Mouse (Mus musculus): ENCODE data around the gene Ubtd1. TPM values are rescaled to one million over a fixed set of nuclear protein-coding genes. Genes with fewer than 3 reads are reported as not detected.

Ubtd1 gene
- polyA plus RNA-seq, 1 experiment from 2014 or later, result 14.5 TPM

DNA sequence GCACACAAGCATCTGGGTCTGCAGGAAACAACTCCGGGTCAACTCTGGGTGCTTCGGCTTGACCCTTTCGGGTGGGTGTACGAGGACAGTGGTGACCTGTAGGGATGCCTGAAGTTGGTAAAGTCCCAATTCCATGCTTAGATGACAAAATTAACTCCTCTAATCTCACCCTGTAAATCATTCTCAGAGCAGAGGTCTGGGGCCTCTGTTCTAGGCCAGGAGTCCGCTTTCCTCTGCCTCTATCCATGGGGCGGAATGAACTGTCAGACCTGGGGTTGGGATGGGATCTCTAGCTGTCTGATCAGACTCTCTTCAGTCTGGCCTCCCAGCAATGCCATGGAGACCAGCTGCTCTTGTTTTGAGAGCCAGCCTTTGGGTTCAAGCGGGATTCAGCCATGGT lies 79.9 kb downstream of the Ubtd1 start:
- Histone ChIP-seq H3K4me1 (replicated peaks; ENCODE audit: control insufficient read depth, insufficient read depth, low read length) (no peaks in the 10 kb centered on the region), H3K36me3 (ENCODE audit: control insufficient read depth, insufficient read depth, low read length) (no peaks in the 10 kb centered on the region), H3K9ac (ENCODE audit: low read length) (no peak overlapping the region), H3K4me3 (ENCODE audit: low read length) (no peak overlapping the region), H3K9me3 (ENCODE audit: control insufficient read depth, low read length) (no peaks in the 10 kb centered on the region), H3K4me2 (ENCODE audit: low read depth, low read length) (no peak overlapping the region), H3K27ac (ENCODE audit: low read length) (no peak overlapping the region), H3K27me3 (ENCODE audit: control insufficient read depth, insufficient read depth, low read depth, low read length) (no peaks in the 10 kb centered on the region)
- ATAC-seq (ENCODE audit: low read depth), result no peak
- WGBS, result 88% methylated on average over 7 of the region's 7 CpGs

- H3K9me3 ChIP-seq (ENCODE audit: control insufficient read depth, low read length), result no peaks in the 10 kb centered on the region
- no peaks in the 10 kb centered on the region for H3K36me3 ChIP-seq (ENCODE audit: control insufficient read depth, insufficient read depth, low read length)
- no peak overlapping the region for H3K9ac ChIP-seq (ENCODE audit: low read length)
- WGBS, result 77% methylated on average over 11 of the region's 11 CpGs
- H3K4me3 ChIP-seq (ENCODE audit: low read length), result no peak overlapping the region
- H3K4me2 ChIP-seq (ENCODE audit: low read depth, low read length), result peak overlapping the region; percentile 29; the same call in 1 of the 2 replicates
- H3K27me3 ChIP-seq (ENCODE audit: control insufficient read depth, insufficient read depth, low read depth, low read length), result no peaks in the 10 kb centered on the region
- ATAC-seq (ENCODE audit: low read depth), result peak; percentile 31; the same call in 1 of the 2 replicates
- H3K27ac ChIP-seq (ENCODE audit: low read length), result 0 out of 2 replicates have a peak overlapping the region, but pooled peaks have one; percentile 5
- no peaks in the 10 kb centered on the region for H3K4me1 ChIP-seq (replicated peaks; ENCODE audit: control insufficient read depth, insufficient read depth, low read length)
Observed at GRCm38 (mm10) chr19:42068441-42069240, 87.1 kb downstream of the Ubtd1 start.

- 46% methylated on average over 6 of the region's 6 CpGs for WGBS
- no peaks in the 10 kb centered on the region for H3K36me3 ChIP-seq (ENCODE audit: control insufficient read depth, insufficient read depth, low read length)
- peak overlapping the region; percentile 29; the same call in 1 of the 2 replicates for H3K4me2 ChIP-seq (ENCODE audit: low read depth, low read length)
- no peaks in the 10 kb centered on the region for H3K27me3 ChIP-seq (ENCODE audit: control insufficient read depth, insufficient read depth, low read depth, low read length)
- no peak overlapping the region for H3K27ac ChIP-seq (ENCODE audit: low read length)
- no peaks in the 10 kb centered on the region for H3K9me3 ChIP-seq (ENCODE audit: control insufficient read depth, low read length)
- no peak overlapping the region for H3K4me3 ChIP-seq (ENCODE audit: low read length)
- H3K9ac ChIP-seq (ENCODE audit: low read length), result no peak overlapping the region
- no peaks in the 10 kb centered on the region for H3K4me1 ChIP-seq (replicated peaks; ENCODE audit: control insufficient read depth, insufficient read depth, low read length)
- ATAC-seq (ENCODE audit: low read depth), result no peak
Observed at GRCm38 (mm10) chr19:42069241-42069525, 87.6 kb downstream of the Ubtd1 start.

DNA sequence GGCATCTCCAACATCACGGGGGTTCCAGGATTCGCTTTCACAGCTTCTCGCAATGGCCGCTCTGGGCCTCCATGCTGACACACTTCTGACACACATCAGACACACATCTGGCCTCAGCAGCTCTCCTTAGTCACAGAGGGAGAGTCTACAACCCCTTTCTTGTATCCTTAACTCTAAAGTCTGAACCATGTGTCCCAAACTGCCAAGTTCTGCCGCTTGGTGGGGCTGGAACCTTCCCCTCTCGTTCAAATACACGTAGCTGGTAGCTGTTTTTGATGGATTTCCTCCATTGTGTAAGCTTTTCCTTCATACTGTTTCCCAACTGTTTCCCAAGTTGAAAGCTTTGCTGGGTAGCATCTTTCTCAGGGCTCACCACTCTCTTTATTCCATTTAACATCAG lies 89.7 kb downstream of the Ubtd1 start:
- ATAC-seq (ENCODE audit: low read depth), result no peak
- no peak overlapping the region for H3K27ac ChIP-seq (ENCODE audit: low read length)
- H3K4me1 ChIP-seq (replicated peaks; ENCODE audit: control insufficient read depth, insufficient read depth, low read length), result no peaks in the 10 kb centered on the region
- no peaks in the 10 kb centered on the region for H3K9me3 ChIP-seq (ENCODE audit: control insufficient read depth, low read length)
- no peak overlapping the region for H3K4me3 ChIP-seq (ENCODE audit: low read length)
- no peak overlapping the region for H3K9ac ChIP-seq (ENCODE audit: low read length)
- WGBS, result 68% methylated on average over 7 of the region's 7 CpGs
- H3K36me3 ChIP-seq (ENCODE audit: control insufficient read depth, insufficient read depth, low read length), result no peaks in the 10 kb centered on the region
- H3K4me2 ChIP-seq (ENCODE audit: low read depth, low read length), result no peak overlapping the region
- H3K27me3 ChIP-seq (ENCODE audit: control insufficient read depth, insufficient read depth, low read depth, low read length), result no peaks in the 10 kb centered on the region

DNA sequence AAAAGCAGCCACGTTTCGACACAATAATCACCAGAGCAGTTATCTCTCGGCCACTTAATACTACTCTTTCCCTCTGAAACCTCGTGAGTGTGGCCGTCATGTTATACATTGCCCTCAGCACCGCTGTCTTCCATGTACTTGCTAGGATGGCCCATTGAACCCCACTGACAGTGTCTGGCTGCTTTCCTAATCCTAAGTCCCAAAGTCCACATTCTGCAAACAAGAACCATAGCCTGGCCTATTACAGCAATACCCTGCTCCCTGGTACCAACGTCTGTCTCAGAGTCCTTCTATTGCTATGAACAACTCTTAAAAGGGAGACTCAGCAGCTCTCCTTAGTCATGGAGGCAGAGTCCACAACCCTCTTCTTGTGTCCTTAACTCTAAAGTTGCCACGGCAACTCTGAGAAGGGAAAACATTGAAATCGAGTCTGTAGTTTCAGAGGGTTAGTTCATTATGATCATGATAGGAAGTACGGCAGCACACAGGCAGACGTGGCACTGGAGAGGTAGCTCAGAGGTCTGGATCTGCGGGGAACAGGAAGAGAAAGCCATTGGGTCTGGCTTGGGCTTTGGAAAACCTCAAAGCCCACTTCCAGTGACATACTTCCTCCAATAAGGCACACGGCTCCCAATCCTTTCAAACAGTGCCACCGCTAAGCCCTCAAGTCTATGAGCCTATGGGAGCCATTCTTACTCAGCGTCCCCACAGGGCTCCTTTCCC lies 90.5 kb downstream of the Ubtd1 start:
- no peak for ATAC-seq (ENCODE audit: low read depth)
- Histone ChIP-seq H3K4me2 (ENCODE audit: low read depth, low read length) (no peak overlapping the region), H3K9ac (ENCODE audit: low read length) (no peak overlapping the region), H3K9me3 (ENCODE audit: control insufficient read depth, low read length) (no peaks in the 10 kb centered on the region), H3K27ac (ENCODE audit: low read length) (no peak overlapping the region), H3K27me3 (ENCODE audit: control insufficient read depth, insufficient read depth, low read depth, low read length) (no peaks in the 10 kb centered on the region), H3K4me3 (ENCODE audit: low read length) (no peak overlapping the region), H3K4me1 (replicated peaks; ENCODE audit: control insufficient read depth, insufficient read depth, low read length) (no peaks in the 10 kb centered on the region), H3K36me3 (ENCODE audit: control insufficient read depth, insufficient read depth, low read length) (no peaks in the 10 kb centered on the region)
- WGBS, result 67% methylated on average over 15 of the region's 15 CpGs

- Histone ChIP-seq H3K9ac (ENCODE audit: low read length) (no peak overlapping the region), H3K4me1 (replicated peaks; ENCODE audit: control insufficient read depth, insufficient read depth, low read length) (no peaks in the 10 kb centered on the region), H3K36me3 (ENCODE audit: control insufficient read depth, insufficient read depth, low read length) (no peaks in the 10 kb centered on the region), H3K27ac (ENCODE audit: low read length) (no peak overlapping the region), H3K4me3 (ENCODE audit: low read length) (no peak overlapping the region), H3K4me2 (ENCODE audit: low read depth, low read length) (no peak overlapping the region), H3K27me3 (ENCODE audit: control insufficient read depth, insufficient read depth, low read depth, low read length) (no peaks in the 10 kb centered on the region), H3K9me3 (ENCODE audit: control insufficient read depth, low read length) (no peaks in the 10 kb centered on the region)
- 65% methylated on average over 7 of the region's 7 CpGs for WGBS
- no peak for ATAC-seq (ENCODE audit: low read depth)
Observed at GRCm38 (mm10) chr19:42072802-42073201, 91.2 kb downstream of the Ubtd1 start.

DNA sequence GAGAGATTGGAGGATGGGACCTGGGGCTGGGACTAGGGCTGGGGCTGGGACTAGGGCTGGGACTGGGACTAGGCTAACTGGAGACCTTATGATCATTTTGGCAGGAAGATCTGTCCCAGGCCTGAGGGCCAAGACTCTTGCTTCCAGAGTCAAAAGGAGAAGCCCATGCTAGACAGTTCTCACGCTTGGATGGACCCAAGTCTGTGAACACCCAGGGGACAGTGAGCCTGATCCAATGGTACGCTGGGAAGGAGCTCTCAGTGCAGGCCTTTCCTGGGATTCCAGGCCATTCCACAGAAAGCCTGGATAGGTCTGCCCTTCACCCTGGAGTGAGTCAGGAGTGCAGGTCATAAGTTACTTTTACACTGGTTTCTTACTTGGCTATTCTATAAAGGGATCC lies 93.5 kb downstream of the Ubtd1 start:
- Histone ChIP-seq H3K4me1 (replicated peaks; ENCODE audit: control insufficient read depth, insufficient read depth, low read length) (no peaks in the 10 kb centered on the region), H3K9me3 (ENCODE audit: control insufficient read depth, low read length) (no peaks in the 10 kb centered on the region), H3K27me3 (ENCODE audit: control insufficient read depth, insufficient read depth, low read depth, low read length) (no peaks in the 10 kb centered on the region), H3K9ac (ENCODE audit: low read length) (no peak overlapping the region), H3K27ac (ENCODE audit: low read length) (no peak overlapping the region), H3K4me2 (ENCODE audit: low read depth, low read length) (no peak overlapping the region), H3K36me3 (ENCODE audit: control insufficient read depth, insufficient read depth, low read length) (no peaks in the 10 kb centered on the region), H3K4me3 (ENCODE audit: low read length) (no peak overlapping the region)
- no peak for ATAC-seq (ENCODE audit: low read depth)
- 82% methylated on average over 2 of the region's 2 CpGs for WGBS

DNA sequence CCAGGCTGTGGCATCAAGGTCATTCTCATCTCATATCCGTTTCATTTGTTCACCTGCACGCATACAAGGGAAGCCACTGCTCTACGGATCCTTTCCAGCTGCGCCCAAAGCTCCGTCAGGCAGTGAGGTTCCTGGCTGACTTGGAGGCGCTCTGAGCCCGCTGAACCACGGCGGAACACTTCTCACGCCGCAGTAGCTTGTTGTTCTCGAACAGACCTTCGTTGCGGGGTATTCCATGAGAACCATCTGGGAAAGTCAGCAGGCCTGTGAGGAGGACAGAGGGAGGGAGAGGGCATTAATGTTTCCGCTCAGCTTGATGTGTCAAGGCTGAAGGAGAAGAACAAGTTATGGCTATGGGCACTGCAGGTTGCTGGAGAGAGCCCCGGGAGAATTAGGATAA lies 94.4 kb downstream of the Ubtd1 start:
- H3K4me1 ChIP-seq (replicated peaks; ENCODE audit: control insufficient read depth, insufficient read depth, low read length), result no peaks in the 10 kb centered on the region
- H3K4me3 ChIP-seq (ENCODE audit: low read length), result no peak overlapping the region
- no peak for ATAC-seq (ENCODE audit: low read depth)
- no peaks in the 10 kb centered on the region for H3K9me3 ChIP-seq (ENCODE audit: control insufficient read depth, low read length)
- 90% methylated on average over 16 of the region's 16 CpGs for WGBS
- H3K27ac ChIP-seq (ENCODE audit: low read length), result no peak overlapping the region
- no peaks in the 10 kb centered on the region for H3K36me3 ChIP-seq (ENCODE audit: control insufficient read depth, insufficient read depth, low read length)
- H3K9ac ChIP-seq (ENCODE audit: low read length), result no peak overlapping the region
- no peak overlapping the region for H3K4me2 ChIP-seq (ENCODE audit: low read depth, low read length)
- H3K27me3 ChIP-seq (ENCODE audit: control insufficient read depth, insufficient read depth, low read depth, low read length), result no peaks in the 10 kb centered on the region

- H3K4me1 ChIP-seq (replicated peaks; ENCODE audit: control insufficient read depth, insufficient read depth, low read length), result no peaks in the 10 kb centered on the region
Observed at GRCm38 (mm10) chr19:42078566-42078965, 97.0 kb downstream of the Ubtd1 start.

More at GRCm38 (mm10) chr19:42078566-42078965, 97.0 kb downstream of the Ubtd1 start:
- Histone ChIP-seq H3K9ac (ENCODE audit: low read length) (no peak overlapping the region), H3K4me2 (ENCODE audit: low read depth, low read length) (no peak overlapping the region), H3K27me3 (ENCODE audit: control insufficient read depth, insufficient read depth, low read depth, low read length) (no peaks in the 10 kb centered on the region), H3K27ac (ENCODE audit: low read length) (no peak overlapping the region), H3K9me3 (ENCODE audit: control insufficient read depth, low read length) (no peaks in the 10 kb centered on the region), H3K4me3 (ENCODE audit: low read length) (no peak overlapping the region), H3K36me3 (ENCODE audit: control insufficient read depth, insufficient read depth, low read length) (no peaks in the 10 kb centered on the region)
- ATAC-seq (ENCODE audit: low read depth), result no peak
- 80% methylated on average over 8 of the region's 8 CpGs for WGBS
